Mouse (Mus musculus) retina, embryonic 14.5 days (tissue): Measurements from ENCODE around the gene Olfr556.
A peak's percentile ranks its signal among the peaks of the same experiment; 100 is the strongest.
"Not testable (repeated sequence)": the region's sequence is repeated elsewhere in the genome, so short reads cannot be mapped to it uniquely, and the experiment has no call there.

Experiments
- DNase-seq: peaks from one replicate; pipeline ENCODE4 v3.0.0-alpha.2; 2015; ENCODE audit warnings: low spot score

The Olfr556 gene

DNA sequence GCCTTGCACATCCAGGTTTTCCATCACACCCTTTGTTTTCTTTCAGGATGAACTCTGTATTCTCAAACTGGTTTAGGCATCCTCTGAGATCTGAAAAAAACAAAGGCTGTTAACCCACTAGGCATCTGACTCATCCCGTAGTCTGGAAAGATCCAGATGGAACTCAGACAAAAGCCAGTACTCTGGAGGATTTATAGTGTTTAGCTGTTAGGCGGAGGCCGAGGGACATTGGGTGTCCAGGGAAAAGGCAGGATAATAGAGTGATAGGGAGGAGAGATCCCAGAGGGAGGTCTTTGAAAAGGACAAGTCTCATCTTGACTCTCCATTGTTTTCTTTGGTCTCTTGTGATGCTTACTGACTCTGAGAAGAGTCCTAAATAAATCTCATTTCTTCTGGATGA, at the start of gene Olfr556:
Olfr556 (plus strand) TSS at position 301 of the 400 bp plus-strand sequence.
- no peak for DNase-seq

DNA sequence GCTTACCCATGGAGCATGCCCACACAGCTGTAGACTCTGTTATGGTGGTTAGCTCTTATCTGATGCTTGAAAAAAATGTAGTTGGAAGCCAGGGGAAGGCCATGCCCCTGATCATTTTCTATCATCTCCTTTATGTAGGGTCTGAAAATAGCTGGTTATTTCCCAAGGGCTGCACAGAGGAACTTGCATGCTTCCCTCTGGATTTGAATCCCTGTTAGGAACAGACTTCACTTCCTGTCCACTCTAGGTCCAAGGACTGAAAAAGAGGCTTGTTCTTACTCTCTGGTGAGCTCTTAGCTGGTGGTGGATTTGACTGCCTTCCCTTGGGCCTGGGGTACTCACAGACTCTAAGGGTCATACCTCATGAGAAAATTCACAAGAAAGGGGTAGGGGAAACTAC, 46.6 kb upstream of the Olfr556 start, which contains the start of gene Olfr553:
Olfr553 (minus strand) TSS at position 101 of the 400 bp plus-strand sequence.
- DNase-seq = no peak

DNA sequence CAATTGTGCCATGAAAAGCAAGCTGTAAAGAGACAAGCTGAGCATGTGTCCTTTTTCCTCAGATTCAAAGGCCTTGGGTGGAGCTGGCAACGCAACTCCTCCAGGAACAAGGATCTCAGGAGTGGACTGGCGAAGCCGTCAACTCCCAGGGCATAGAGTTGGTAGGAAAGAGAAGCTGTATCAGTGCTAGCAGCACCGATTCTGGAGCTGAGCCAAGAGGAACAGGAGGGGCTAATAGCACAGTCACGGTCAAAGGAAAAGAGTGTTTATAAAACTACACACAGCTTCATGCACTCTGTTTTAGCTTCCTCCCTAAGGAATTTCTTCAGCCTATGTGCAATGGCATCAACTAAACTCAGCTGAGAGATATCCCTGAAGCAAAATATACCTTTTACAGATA, 45.1 kb upstream of the Olfr556 start:
- DNase-seq = no peak

GRCm38 (mm10) chr7:102620368-102620767, 44.3 kb upstream of the Olfr556 start:
- not testable (repeated sequence) for DNase-seq

- peak; percentile 20 for DNase-seq
Measured at GRCm38 (mm10) chr7:102636665-102637064, 28.0 kb upstream of the Olfr556 start.

- DNase-seq = no peak
Measured at GRCm38 (mm10) chr7:102638132-102638531, 26.6 kb upstream of the Olfr556 start, which contains the start of gene Olfr554. Gene Olfr554 (plus strand): TSS chr7:102638432.

DNA sequence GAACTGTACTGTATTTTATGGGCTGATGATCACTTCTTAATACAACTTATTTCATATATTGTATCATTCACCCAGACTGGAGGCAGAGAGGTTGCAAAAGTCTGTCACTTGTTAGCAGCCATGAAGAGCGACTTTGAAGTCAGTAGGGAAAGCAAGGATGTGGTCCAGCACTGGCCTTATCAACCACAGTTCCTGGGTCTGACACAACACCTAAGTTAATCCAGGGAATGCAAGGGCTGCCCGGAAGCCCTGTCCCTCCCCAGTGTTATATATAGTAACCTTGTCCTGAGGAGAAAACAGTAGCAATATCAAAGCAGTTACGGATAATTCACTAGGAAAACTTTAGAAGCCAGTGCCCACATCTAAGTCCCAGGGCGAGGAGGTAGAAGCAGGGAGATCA, 19.8 kb upstream of the Olfr556 start:
- not testable (repeated sequence) for DNase-seq

- DNase-seq = no peak
Measured at GRCm38 (mm10) chr7:102658523-102658922, 6.2 kb upstream of the Olfr556 start, which contains the start of gene Olfr555. Gene Olfr555 (plus strand): TSS chr7:102658823.

DNA sequence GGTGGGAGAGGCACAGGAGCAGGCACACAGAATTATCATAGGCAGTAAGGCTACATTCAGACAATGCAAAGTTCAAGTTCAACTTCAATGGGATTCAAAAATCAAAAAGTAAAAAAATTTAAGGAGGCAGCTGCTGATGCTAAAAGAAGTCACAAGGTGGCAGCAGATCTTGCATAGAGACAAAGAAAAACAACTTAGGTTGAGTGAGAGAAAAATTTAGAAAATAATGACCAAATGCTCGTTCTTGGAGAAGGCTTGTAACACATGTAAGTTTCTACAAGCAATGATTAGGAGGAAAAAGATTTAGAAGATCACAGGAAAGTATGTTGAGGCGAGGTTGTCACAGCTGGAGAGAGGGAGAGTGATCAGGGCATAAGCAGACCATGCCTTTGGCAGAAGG, 679 bp downstream of the Olfr556 start:
- DNase-seq = peak; percentile 53

DNA sequence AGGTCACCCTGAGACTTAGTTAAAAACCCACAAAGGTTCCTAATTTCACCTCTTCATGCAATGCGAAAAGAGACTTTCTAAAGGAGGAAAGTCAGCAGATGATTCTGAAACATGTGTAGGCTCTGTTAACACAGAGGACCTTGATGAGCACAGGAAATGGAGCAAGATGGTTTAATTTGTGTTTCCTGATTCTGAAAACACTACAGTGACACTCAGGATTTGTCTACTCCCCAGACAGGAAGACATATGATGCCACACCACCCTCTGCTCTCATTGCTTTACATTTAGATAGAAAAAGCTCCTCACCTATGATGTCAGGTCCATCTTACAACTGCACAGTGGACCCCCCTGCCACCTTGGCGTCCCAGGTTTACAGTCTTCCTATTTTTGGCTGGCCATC, 11.5 kb downstream of the Olfr556 start:
- no peak for DNase-seq

DNA sequence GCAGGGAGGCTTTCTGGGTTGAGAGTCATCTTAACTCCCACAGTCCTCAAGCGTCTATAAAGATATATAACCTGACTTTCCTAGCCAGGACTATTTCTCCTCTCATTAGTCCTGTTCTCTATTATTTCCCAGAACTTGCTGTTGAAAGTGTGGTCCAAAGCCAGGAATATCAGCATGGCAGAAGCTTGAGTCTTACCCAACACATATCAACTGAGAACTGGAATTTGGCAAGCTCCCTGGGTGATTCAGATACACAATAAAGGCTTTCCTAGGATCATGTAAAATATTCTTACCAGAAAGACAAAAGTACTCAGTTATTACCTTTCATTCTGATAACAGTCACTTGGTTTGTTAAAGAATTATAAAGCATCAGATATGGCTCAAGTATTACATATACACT, 17.2 kb downstream of the Olfr556 start:
- no peak for DNase-seq

DNA sequence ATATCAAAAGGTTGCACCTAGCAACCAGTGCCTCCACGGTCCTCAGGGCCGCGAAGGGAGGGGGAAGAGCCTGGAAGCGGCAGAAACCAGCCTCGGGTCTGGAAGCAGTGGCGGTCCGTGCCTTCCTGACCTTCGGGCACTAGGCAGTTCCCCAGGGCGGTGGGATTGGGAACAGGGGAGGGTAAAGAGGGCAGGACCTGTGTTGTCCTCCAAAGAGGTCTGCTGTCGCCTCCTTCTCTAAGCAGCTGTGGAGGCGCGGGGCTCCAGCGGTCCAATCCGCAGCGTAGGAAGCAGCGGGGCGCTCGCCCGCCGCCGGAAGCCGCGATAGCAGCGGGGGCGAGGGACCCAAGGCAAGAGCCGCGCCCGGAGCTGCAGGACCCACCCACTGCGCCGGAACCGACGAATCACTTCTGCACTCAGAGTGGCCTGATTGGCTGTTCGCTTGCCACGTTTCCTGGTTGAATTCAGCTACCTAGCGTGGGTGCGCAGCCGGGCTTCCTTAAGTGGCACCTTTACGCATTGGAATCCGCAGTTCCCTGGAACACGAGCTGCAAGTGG, 22.3 kb downstream of the Olfr556 start, which contains the start of gene Trim68:
Trim68 (minus strand) TSS at position 384 of the 558 bp plus-strand sequence.
- peak; percentile 92 for DNase-seq

DNA sequence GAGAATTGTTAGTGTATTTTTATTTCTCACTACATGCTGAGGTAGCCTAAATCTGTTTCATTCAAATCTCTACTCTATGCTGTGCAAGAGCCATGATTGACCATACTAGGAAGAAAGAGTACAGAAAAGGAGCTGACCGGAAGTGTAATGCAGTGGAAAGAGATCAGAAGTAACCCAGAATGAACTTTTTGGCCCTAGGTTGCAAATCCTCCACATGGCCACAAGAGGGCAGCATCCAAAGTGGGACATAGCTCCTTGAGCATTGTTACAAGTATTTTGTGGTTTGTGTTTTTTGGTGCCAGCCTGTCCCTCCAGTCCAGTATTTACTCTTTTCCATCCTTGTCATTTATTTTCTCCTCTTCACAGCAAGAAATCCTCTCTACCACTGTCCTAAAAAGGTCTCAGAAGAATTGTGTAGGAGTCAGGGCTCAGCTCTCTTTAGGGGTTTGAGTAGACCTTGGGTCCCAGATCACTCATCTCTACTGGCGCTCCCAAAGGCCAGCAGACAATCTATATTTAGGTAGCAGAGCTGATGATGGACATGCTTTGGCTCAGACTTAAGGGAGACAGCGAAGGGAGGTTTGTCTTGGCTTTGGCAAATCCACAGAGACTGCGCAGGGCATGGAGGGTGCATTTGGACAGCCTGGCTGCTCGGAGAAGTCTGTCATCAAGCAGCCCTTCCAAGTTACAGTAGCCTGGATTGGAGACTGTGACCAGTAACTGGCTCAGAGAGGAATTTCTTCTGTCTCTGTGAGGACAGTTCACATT, 30.8 kb downstream of the Olfr556 start, which contains the start of gene Olfr557:
Olfr557 (plus strand) TSS at position 553 of the 768 bp plus-strand sequence.
- DNase-seq = peak; percentile 78

GRCm38 (mm10) chr7:102698461-102698860, 33.8 kb downstream of the Olfr556 start:
- DNase-seq = no peak

DNA sequence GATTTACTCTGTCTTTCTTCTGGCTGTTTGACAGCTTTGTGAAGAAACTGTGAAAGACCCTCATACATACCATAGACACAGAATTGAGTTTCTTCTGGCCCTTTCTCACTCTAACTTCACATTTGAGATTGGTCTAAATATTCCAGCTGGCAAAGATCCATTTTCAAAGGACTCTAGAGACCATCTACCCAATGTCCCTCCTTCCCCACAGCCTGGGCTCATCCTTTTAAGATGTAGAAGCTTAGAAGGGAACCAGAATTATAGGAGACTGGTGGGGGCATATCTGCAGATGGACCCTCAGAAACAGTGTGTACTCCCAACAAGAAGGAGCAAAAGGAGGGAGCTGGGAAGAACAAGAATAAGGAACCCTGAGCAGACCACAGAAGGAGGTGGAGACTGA, 37.2 kb downstream of the Olfr556 start, which contains the start of gene Olfr558:
Olfr558 (plus strand) TSS at position 301 of the 400 bp plus-strand sequence.
- DNase-seq = no peak

DNA sequence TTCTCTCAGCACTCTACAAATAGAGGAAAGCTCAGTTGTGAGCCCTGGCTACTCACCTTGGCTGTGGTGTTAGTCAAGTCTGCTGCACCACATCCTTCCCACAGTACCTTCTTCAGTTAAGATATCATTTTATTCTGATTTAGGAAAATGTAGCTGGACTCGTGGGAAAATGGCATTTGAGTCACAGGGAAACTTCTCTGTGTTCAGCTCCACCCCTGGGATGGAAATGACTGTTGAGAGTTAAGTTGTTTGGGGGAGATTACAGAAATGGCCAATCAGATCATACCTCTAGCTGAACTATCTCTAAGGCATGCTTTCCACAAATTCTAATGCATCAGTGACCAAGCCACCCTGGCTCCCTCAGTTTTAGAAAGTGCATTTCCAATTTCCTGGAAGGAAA, 54.3 kb downstream of the Olfr556 start, which contains the start of gene Olfr33:
Olfr33 (minus strand) TSS at position 101 of the 400 bp plus-strand sequence.
- DNase-seq = no peak
